Mouse (Mus musculus) embryo, embryonic 11 days (tissue): Measurements from ENCODE around the gene Gpr176.

Experiments used
- DNase-seq: peaks from one replicate; pipeline ENCODE4 v3.0.0-alpha.2; 2015

Gpr176 gene

DNA sequence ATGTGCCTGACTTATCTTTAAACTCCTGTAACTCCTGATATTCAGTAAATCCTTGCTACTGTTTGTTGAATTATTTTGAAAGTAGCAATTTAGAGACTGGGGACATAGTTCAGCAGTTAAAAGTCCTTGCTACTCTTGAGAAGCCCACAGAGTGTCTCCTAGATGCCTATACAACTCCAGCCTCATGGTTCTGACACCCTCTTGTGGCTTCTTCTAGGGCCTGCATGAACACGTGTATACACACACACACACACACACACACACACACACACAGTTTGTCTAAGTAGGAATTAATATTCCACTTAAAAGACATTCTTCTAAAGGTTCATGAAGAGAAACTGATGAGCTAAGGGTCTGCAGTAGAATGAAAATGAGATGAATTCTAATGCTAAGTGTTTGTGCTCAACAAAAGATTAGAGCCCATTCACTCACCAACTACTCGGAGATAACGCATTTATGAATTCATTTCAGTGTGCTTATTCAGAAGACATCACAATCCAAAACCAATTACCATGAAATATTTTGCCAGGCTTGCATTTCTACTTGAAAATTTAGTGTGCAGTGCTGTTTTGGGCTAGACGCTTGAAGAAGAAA, 144.6 kb downstream of the Gpr176 start:
- DNase-seq: no peak
